Mouse (Mus musculus) lung, embryonic 14.5 days (tissue): Measurements from ENCODE around the gene Glt1d1. TPM values are rescaled to one million over a fixed set of nuclear protein-coding genes. Genes with fewer than 3 reads are reported as not detected.
A peak's percentile ranks its signal among the peaks of the same experiment; 100 is the strongest.

Experiments used
- ATAC-seq: fragments of 200-750 bp; cut with Nextera tagmentation; 2 replicates; pipeline ENCODE4 v1.8.0; 2017; ENCODE audit warnings: mild to moderate bottlenecking, moderate TSS enrichment, moderate library complexity; ENCODE audit not compliant: insufficient read depth
- DNase-seq: peaks from one replicate; pipeline ENCODE4 v3.0.0-alpha.2; 2015
- H3K27ac ChIP-seq: fragments of 300-500 bp; sonication (generic); 2 replicates; pipeline ENCODE4 v1.5.1; 2014; ENCODE audit warnings: low read depth, mild to moderate bottlenecking, moderate library complexity
- H3K27me3 ChIP-seq: fragments of 300-500 bp; sonication (generic); 2 replicates; pipeline ENCODE4 v1.6.1; 2014; ENCODE audit warnings: low read length, control low read depth; ENCODE audit not compliant: insufficient read depth
- H3K36me3 ChIP-seq: fragments of 300-500 bp; sonication (generic); 2 replicates; pipeline ENCODE4 v1.6.1; 2014; ENCODE audit warnings: control low read depth; ENCODE audit not compliant: insufficient read depth
- H3K4me1 ChIP-seq: fragments of 300-500 bp; sonication (generic); 2 replicates; pipeline ENCODE4 v1.6.1; 2014; ENCODE audit warnings: antibody characterized with exemption, control low read depth; ENCODE audit not compliant: insufficient read depth
- H3K4me2 ChIP-seq: fragments of 300-500 bp; sonication (generic); 2 replicates; pipeline ENCODE4 v1.6.1; 2014; ENCODE audit warnings: mild to moderate bottlenecking
- H3K4me3 ChIP-seq: fragments of 300-500 bp; sonication (generic); 2 replicates; pipeline ENCODE4 v1.5.1; 2014; ENCODE audit warnings: low read depth, low read length
- H3K9ac ChIP-seq: fragments of 300-500 bp; sonication (generic); 2 replicates; pipeline ENCODE4 v1.6.1; 2014
- H3K9me3 ChIP-seq: fragments of 300-500 bp; sonication (generic); 2 replicates; pipeline ENCODE4 v1.6.1; 2016; ENCODE audit warnings: low read depth, low read length, control low read depth
- CTCF ChIP-seq: IDR thresholded peaks from 2 replicates; pipeline ENCODE4 v1.5.1; 2016; ENCODE audit warnings: antibody characterized with exemption, low read depth
- WGBS: fragments of 180-500 bp; shearing (Covaris S2); extraction: QIAGEN DNeasy Blood & Tissue Kit; methylation state at CpG from one replicate; pipeline ENCODE4 v1.1.7; 2014; 5-methylcytosine and 5-hydroxymethylcytosine counted together
- polyA plus RNA-seq: library from polyadenylated mRNA; unstranded; fragments of >200 nt; fragmentation: Nextera tagmentation; extraction: Ambion mirVana; gene quantifications from 2 replicates; pipeline ENCODE4 v1.2.1, GENCODE M21; 2014

The Glt1d1 gene
- polyA plus RNA-seq, 1 experiment from 2014 or later, result 0.64 TPM

DNA sequence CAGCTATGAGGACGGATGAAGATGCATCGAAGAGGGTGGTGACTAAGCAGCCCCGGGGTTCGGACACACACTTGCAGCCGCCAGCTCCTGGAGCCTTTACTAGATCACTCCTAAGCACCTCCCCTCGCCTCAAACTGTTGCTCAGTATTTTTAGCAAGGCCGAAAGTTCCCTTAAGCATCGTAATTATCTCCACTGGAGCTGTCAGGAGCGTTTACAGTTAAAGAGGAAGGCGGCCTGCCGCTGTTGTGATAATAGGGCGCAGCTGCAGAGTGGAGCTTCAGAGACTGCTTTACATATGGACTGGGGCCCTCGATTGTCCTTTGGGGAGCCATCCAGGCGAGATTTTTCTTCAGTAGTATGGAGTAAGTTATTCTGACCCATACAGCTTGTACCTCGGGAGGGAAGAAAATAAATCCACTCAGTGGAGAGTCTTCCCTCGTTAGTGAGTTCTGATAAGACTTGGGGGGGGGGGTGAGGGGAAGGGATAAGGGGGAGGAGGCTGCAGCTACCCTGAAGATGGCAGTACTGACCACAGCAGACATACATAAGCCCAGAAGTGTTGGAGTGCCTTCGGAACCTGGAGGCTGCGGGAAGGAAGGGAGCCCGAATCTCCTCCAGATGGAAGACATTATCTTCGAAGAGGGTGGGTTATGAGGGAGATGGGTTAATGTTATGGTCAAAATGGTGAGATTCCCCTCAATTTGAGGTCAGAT is 119.4 kb downstream of the Glt1d1 start:
- H3K36me3 ChIP-seq, result no peaks in the 10 kb centered on the region
- WGBS, result 21% methylated on average over 20 of the region's 20 CpGs
- ATAC-seq (peak; percentile 21; the same call in 1 of the 2 replicates), DNase-seq (peak; percentile 28)
- TF ChIP-seq CTCF, result no peak
- H3K9ac ChIP-seq, result no peak overlapping the region
- H3K4me2 ChIP-seq, result no peak overlapping the region
- H3K9me3 ChIP-seq, result no peaks in the 10 kb centered on the region
- H3K4me1 ChIP-seq, result no peaks in the 10 kb centered on the region
- no peaks in the 10 kb centered on the region for H3K27me3 ChIP-seq
- no peak overlapping the region for H3K4me3 ChIP-seq
- no peak overlapping the region for H3K27ac ChIP-seq

DNA sequence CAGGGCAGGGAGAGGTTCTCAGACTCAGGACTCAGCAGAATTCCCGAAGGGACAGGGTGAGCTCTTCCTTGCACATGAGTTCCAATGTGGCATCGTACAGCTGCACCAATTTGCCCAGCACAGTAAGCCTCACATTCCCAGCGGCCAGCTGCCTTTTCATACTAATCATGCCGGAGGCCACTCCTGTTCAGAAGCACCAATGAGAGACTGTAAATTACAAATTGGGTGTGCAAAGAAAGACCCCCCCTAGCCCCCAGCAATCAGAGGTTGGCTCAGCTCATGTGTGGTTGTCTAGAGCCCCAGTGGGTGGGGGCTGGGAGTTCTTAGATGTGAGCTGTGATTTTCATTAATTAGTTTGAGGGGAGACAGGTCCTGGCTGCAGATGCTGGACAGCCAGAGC is 123.5 kb downstream of the Glt1d1 start:
- Histone ChIP-seq H3K9me3 (no peaks in the 10 kb centered on the region), H3K4me1 (no peaks in the 10 kb centered on the region), H3K4me2 (no peak overlapping the region), H3K36me3 (no peaks in the 10 kb centered on the region), H3K9ac (no peak overlapping the region), H3K27ac (no peak overlapping the region), H3K27me3 (no peaks in the 10 kb centered on the region), H3K4me3 (no peak overlapping the region)
- DNase-seq (no peak), ATAC-seq (no peak)
- WGBS, result 63% methylated on average over 4 of the region's 4 CpGs
- no peak for TF ChIP-seq CTCF

- Histone ChIP-seq H3K4me3 (no peak overlapping the region), H3K4me2 (no peak overlapping the region), H3K4me1 (no peaks in the 10 kb centered on the region), H3K27me3 (no peaks in the 10 kb centered on the region), H3K36me3 (no peaks in the 10 kb centered on the region), H3K27ac (no peak overlapping the region), H3K9ac (no peak overlapping the region), H3K9me3 (no peaks in the 10 kb centered on the region)
- no peak for ATAC-seq
- DNase-seq, result no peak
- no peak for TF ChIP-seq CTCF
- 78% methylated on average over 3 of the region's 3 CpGs for WGBS
Measured at GRCm38 (mm10) chr5:127756011-127756410, 123.9 kb downstream of the Glt1d1 start.

DNA sequence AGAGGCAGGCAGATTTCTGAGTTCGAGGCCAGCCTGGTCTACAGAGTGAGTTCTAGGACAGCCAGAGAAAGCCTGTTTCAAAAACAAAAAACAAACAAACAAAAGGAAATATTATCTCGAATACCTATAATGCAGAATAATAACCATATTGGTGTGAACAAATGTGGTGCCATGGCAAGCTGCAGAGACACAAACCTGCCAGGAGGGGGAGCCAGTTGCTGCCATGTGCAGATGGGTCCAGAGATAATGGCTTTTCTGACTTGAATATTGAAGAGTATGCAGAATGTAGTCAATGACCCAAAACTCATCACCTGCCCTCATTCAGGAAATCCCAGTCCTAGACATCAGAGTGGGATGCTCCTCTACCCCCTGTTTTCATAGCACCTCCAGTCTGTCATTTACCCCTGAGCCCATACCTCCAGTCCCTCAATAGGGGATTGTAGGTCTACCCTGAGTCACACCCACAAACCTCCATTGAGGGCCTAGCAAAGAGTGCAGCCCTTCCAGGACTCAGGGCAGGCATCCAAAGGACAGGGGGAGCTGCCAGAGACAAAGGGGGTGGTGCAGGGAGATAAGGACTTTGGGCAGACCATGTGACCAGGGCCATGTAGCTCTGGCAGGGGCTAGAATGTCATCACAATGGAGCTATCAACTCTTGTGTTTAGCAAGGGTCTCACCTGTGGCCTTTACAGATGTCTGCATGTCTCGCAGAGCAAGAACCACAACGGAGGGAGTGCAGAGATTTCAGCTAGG is 124.8 kb downstream of the Glt1d1 start:
- Histone ChIP-seq H3K27me3 (no peaks in the 10 kb centered on the region), H3K4me3 (no peak overlapping the region), H3K36me3 (no peaks in the 10 kb centered on the region), H3K9me3 (no peaks in the 10 kb centered on the region), H3K27ac (no peak overlapping the region), H3K4me2 (no peak overlapping the region), H3K4me1 (no peaks in the 10 kb centered on the region), H3K9ac (no peak overlapping the region)
- peak; percentile 31 for TF ChIP-seq CTCF
- no peak for ATAC-seq
- WGBS, result 77% methylated on average over 4 of the region's 4 CpGs
- no peak for DNase-seq

DNA sequence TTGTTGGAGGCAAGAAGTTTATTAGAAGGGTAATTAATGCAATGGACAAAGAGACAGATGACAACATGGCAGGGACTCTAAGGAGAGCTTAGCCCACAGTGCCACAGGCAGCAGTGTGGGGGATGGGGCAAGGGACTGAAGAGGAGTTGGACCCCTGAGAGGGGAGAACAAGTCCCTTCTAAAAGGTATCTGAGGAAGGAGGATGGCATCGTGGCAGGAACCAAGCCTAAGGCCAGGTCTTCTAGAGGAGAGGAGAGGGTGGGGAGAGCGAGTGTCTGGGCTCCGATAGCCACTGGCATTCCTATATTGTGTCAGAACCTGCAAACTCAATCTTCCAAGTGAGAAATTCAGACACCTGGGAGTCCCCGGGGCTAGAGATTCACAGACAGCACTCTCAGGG is 126.5 kb downstream of the Glt1d1 start:
- H3K9ac ChIP-seq, result no peak overlapping the region
- no peak for ATAC-seq
- no peaks in the 10 kb centered on the region for H3K27me3 ChIP-seq
- H3K27ac ChIP-seq, result no peak overlapping the region
- H3K36me3 ChIP-seq, result no peaks in the 10 kb centered on the region
- TF ChIP-seq CTCF, result no peak
- no peak overlapping the region for H3K4me2 ChIP-seq
- H3K9me3 ChIP-seq, result no peaks in the 10 kb centered on the region
- no peak overlapping the region for H3K4me3 ChIP-seq
- DNase-seq, result no peak
- no peaks in the 10 kb centered on the region for H3K4me1 ChIP-seq
- 69% methylated on average over 4 of the region's 4 CpGs for WGBS

Other genes with a start within 250 kb of the Glt1d1 start
- 22.3 and 23.0 TPM in 2 replicates for gene Slc15a4, start 635 bp downstream of the Glt1d1 start, polyA plus RNA-seq